Mouse (Mus musculus): ENCODE measurements around the gene Zfyve1.

Gene Zfyve1

DNA sequence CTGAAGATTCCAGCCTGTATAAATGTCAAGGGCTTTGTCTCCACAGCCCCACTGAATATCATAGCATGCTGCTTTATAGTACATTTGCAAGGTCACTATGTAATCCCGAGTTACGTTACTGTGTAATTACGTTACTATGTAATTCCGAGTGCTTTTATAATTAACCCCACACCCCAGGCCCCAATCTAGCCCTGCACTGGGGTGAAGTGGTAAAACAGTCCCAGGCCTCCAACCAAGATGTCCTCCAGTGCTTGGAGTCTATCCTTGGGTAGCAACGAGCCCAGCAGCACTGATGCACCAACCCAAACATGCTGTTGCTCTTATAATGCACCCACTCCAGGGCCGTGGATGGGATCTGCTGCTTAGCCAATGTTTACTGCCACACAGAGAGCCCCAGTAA lies 74.0 kb downstream of the Zfyve1 start:
- DNase-seq (ENCODE audit: low spot score) = no peak

DNA sequence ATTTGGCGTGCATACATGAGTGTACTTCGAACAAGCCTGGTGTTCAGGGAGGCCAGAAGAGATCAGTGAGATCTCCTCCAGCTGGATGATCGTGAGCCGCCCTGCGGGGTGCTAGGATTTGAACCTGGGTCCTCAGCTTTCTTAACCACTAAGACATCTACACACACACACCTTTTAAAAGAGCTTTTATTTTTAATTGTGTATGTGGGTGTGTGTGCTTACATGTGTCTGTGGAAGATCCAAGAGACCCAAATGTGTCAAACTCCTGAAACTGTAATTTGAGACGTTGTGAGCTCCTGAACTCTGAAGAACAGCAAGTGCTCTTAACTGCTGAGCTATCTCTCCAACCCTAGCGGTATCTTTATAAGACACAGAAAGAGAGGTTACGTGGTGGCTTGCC lies 75.9 kb downstream of the Zfyve1 start:
- DNase-seq (ENCODE audit: low spot score) = no peak

DNA sequence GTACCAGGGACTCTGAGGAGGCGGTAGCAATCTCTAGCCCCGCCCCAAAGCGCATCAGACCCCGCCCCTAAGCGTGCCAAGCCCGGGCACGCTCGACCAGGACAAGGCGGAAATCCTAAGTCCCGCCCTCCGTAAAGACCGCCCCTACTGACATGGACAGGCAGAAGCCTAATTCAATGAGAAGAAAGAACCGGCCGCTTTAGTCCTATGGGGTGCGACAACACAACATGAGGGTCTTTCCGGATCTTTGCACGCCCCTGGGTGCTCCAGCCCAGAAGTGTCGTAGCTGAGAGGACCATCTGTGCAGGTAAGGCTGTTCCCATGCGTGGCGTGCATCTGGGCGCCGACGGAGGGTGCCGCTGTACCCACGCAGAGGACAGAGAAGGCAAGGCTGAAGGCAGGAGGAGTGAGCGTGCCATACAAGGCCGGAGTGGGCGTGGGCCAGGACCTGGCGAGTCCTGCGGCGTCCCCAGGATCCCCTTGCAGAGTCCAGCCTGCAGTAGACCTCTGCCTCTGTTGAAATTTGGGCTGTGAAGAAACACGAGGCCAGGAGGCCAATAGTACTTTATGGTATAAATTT lies 76.6 kb downstream of the Zfyve1 start, which contains the start of gene Dcaf4:
Gene Dcaf4, plus strand, starts transcription at position 156 of the 580 bp plus-strand sequence.
- DNase-seq (ENCODE audit: low spot score) = peak; percentile 97

DNA sequence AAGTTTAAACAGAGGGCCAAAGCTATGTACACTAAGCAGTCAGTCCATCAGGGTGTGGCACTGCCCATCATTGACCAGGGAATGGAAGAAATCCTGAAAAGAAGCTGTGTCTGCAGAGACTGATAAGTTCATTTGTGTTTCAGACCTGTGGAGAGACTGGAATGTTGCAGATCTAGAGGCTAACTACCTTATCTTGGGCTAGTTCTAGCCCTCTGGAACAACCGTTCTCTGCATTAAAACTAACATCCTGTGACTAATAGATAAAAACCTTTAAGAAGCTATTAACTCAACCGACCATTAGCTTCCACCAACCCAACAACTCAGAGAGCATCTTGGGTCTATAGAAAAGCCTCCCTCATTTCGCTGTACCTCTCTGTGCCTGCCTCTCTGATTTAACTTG lies 79.4 kb downstream of the Zfyve1 start:
- no peak for DNase-seq (ENCODE audit: low spot score)

DNA sequence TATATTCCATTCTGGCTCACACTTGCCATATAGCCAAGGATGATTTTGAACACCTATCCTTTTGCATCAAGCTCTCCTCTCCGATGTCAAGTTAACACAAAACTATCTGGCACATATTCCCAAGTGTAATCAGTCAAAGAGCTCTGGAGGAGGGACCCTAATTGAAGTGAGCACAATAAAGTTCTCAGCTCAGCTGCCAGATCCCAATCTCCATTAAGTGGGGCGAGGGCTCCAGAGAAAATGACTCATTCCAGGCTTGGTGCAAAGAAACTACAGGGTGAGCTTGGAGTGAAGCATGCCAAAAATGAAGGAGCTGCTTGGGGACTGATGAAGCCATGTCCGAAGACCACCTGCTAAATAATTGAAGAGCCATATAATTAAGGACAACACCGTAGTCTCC lies 82.8 kb downstream of the Zfyve1 start:
- DNase-seq (ENCODE audit: low spot score) = no peak

DNA sequence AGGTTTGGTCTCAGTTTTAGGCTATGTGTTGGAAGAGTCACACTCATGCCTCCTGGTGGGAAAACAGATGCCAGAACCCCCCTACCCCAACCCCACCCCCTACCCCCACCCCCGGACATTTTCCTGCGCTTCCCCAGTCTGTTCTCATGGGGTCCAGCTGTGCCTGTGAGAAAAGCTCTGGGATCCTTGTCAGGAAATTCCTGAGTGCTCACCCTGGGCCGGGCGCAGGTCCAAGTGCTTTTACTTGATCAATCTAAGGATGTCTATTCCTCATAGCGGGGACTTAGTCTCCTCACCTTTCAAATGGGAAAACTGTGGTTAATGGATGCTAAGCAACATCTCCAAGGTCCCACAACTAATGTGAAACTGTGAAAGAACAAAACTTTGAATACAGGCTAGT lies 83.8 kb downstream of the Zfyve1 start:
- no peak for DNase-seq (ENCODE audit: low spot score)

DNA sequence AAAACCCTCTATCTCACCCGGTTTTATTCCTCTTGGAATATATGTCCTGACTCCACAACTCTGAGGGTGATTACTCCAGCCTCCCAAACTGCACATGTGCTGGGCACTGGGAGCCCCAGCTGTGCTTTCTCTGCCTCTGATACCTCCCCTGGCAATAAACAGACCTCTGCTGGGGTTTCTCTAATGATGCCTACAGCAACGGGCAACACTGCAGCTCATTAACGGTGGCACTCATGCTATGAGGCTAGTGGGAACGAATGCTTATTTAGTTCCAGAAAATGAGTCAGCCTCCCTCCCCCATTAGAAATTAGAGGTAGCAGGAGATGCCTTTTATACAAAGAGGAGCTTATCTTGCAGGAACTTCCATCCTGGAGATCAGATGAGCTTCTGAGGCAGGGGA lies 84.2 kb downstream of the Zfyve1 start:
- DNase-seq (ENCODE audit: low spot score) = peak; percentile 39

DNA sequence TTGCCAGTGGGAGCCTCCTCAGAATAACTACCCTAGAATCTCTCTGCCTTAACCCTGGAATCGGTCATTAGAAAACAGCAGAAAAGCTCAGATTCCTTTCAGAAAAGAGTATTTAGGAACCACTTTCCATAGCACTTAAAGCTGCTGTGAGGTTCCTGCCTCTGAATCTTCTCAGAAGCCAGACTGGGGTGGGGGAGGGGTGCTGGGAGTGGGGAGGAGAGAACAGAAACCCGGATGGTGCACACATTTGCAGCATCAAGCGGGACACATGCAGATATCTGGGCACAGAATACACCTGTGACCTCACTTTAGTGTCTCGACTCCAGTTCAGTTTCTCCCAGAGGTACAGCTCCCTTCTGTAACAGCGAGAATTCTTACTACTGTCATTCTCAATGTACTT lies 86.4 kb downstream of the Zfyve1 start:
- no peak for DNase-seq (ENCODE audit: low spot score)

DNA sequence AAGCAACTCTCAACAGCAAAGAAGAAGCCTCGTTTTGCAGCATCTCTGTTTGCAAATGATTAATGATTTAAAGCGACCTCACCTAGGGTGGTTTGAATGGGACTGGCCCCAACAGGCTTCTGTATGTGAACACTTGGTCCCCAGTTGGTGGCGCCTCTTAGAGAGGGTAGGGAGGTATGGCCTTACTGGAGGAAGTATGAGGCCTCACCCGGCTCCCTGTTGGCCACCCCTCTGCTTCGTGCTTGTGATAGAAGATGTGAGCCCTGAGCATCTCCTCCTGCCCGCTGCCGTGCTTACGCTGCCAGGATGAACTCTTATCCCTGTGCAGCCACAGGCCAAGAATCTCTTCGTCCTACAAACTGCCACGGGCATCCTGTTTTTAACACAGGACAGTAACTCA lies 90.5 kb downstream of the Zfyve1 start:
- no peak for DNase-seq (ENCODE audit: low spot score)

DNA sequence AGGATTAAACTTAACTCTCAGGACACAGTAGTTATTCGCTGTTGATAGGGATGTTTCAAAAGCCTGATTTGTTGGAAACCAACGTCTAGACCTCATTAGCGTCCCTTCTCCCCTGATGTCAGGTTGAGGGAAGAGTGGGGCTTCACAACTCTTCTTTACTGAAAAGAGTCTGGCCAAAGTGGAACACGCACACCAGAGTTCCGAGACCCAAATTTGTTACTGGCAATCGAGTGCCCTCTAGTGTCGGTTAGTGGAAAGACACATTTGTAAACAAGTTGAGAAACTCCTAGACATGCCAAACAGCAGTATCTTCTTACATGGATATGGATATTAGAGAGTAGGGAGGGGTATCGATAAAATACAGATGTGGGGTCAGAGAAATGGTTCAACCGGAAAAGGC lies 94.8 kb downstream of the Zfyve1 start:
- peak; percentile 92 for DNase-seq (ENCODE audit: low spot score)

DNA sequence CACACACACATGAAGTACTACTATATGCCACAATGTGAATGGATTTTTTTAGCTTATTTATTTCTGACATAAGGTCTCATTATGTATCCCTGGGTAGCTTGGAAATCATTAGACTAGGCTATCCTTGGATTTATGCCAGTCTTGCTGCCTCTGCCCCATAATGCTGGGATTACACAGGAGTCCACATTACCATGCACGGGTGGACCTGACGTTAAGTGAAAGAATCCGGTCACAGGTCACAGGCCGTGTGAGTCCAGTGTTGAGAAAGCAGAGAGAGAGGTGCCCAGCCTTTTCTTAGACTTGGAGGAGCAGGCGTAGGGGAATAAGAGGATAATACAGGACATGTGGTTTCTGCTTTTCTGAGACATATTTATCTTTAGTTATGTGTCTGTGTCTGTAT lies 97.8 kb downstream of the Zfyve1 start:
- DNase-seq (ENCODE audit: low spot score) = no peak

DNA sequence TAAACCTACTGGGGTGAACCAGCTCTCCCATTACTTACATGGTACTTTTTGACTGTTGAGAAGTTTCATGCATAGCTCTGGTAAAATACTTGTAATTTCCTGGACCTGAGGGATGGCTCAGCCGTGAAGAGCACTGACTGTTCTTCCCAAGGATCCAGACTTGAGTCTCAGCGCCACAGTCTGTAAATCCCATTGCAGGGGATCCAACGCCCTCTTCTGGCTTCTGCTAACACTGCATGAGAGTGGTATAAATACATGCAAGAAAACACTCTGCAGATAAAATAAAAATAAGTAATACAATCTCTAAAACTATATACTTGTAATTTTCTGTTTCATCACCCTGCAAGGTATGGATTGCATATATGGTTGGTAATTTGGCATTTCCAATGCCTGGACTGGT lies 99.1 kb downstream of the Zfyve1 start:
- DNase-seq (ENCODE audit: low spot score) = no peak

DNA sequence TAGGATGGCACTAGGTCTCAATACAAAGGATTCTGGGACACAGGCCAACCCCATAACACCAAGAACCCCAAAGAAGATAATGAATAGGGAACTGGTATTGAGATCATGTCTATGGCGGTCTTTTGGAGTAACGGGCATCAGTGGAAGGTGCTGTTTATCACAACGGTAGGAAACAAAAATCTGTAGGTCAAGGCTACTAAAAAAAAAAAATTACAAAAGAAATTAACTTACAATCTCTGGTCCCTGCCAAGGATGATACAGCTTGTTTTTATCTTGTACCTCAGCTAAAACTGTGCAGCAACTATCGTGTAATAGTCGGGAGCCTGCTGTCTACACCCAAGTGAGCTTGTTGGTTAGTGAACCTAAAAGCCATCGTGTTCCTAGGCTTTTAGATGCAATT lies 100.3 kb downstream of the Zfyve1 start:
- no peak for DNase-seq (ENCODE audit: low spot score)

All from retina, embryonic 14.5 days (tissue).